Mouse (Mus musculus) gastrocnemius, postnatal 25 days (tissue): ENCODE results near the gene Arrdc1. TPM values are rescaled to one million over a fixed set of nuclear protein-coding genes. Genes with fewer than 3 reads are reported as not detected.
"Not testable (repeated sequence)": the region's sequence is repeated elsewhere in the genome, so short reads cannot be mapped to it uniquely, and the experiment has no call there.

Experiments
- DNase-seq: peaks from one replicate; pipeline ENCODE4 v3.0.0; 2022
- long read RNA-seq, 2 experiments: library from polyadenylated mRNA; stranded (forward); transcript quantifications; one replicate each; pipeline ENCODE4 v2.0.0; 2021
- total RNA-seq, 2 experiments: library from RNA; stranded (reverse); gene quantifications; 1 replicate in 1 of 2; 2 replicates in 1 of 2; pipeline ENCODE4 v1.2.3; 2021

Arrdc1 gene
- total RNA-seq = 1 to 10 TPM; 2.4 to 2.5 TPM
- long read RNA-seq, experiment 1, partial matches to known transcripts = 0 of 3 reads
- long read RNA-seq, experiment 1, other reads (novel, unspliced or antisense) = 1 of 3 reads
- long read RNA-seq, experiment 2, partial matches to known transcripts = 0 of 3 reads
- long read RNA-seq, experiment 2, other reads (novel, unspliced or antisense) = 1 of 3 reads

- DNase-seq = peak; percentile 88
These were observed at the start of gene Arrdc1 for GRCm38 (mm10) chr2:24935057-24935796. Arrdc1 (minus strand) TSS chr2:24935252.

GRCm38 (mm10) chr2:24976960-24977359, 41.9 kb upstream of the Arrdc1 start:
- DNase-seq = no peak

- DNase-seq = peak; percentile 87
These were observed 40.7 kb upstream of the Arrdc1 start, which contains the start of gene Pnpla7 for GRCm38 (mm10) chr2:24975704-24976297. Pnpla7 (plus strand) TSS chr2:24976033.

GRCm38 (mm10) chr2:24974906-24975703, 40.1 kb upstream of the Arrdc1 start, which contains the start of gene Mrpl41:
Mrpl41 (minus strand) TSS chr2:24975098.
- peak; percentile 98 for DNase-seq

- not testable (repeated sequence) for DNase-seq
These were observed 39.4 kb upstream of the Arrdc1 start for GRCm38 (mm10) chr2:24974452-24974851.

GRCm38 (mm10) chr2:24970386-24970785, 35.3 kb upstream of the Arrdc1 start:
- DNase-seq = no peak

GRCm38 (mm10) chr2:24962304-24963000, 27.4 kb upstream of the Arrdc1 start, which contains the start of gene Dph7:
Dph7 (plus strand) TSS chr2:24962400.
- DNase-seq = peak; percentile 66

- DNase-seq = no peak
These were observed 25.9 kb upstream of the Arrdc1 start for GRCm38 (mm10) chr2:24960910-24961309.

GRCm38 (mm10) chr2:24952537-24953055, 17.5 kb upstream of the Arrdc1 start:
- DNase-seq = no peak

GRCm38 (mm10) chr2:24950189-24950535, 15.1 kb upstream of the Arrdc1 start:
- no peak for DNase-seq

GRCm38 (mm10) chr2:24949421-24950188, 14.6 kb upstream of the Arrdc1 start, which contains the start of gene Zmynd19:
Zmynd19 (plus strand) TSS chr2:24949792.
- DNase-seq = peak; percentile 98

- not testable (repeated sequence) for DNase-seq
These were observed 9.3 kb upstream of the Arrdc1 start for GRCm38 (mm10) chr2:24944304-24944703.

- DNase-seq = no peak
These were observed 7.0 kb upstream of the Arrdc1 start for GRCm38 (mm10) chr2:24942092-24942491.

GRCm38 (mm10) chr2:24934441-24934963, 550 bp downstream of the Arrdc1 start:
- peak; percentile 32 for DNase-seq

GRCm38 (mm10) chr2:24929593-24929992, 5.5 kb downstream of the Arrdc1 start:
- DNase-seq = no peak

- DNase-seq = no peak
These were observed 5.9 kb downstream of the Arrdc1 start for GRCm38 (mm10) chr2:24929119-24929518.

GRCm38 (mm10) chr2:24927810-24928479, 7.1 kb downstream of the Arrdc1 start:
- peak; percentile 66 for DNase-seq

GRCm38 (mm10) chr2:24926965-24927358, 8.1 kb downstream of the Arrdc1 start:
- no peak for DNase-seq

- DNase-seq = no peak
These were observed 8.6 kb downstream of the Arrdc1 start for GRCm38 (mm10) chr2:24926345-24926964.
